Mouse (Mus musculus) C2C12 (cell line): ENCODE data around the gene Calm2.

Experiments used
- CEBPB ChIP-seq: IDR thresholded peaks from one replicate; pipeline ENCODE4 v1.6.1; 2011; ENCODE audit warnings: low read depth, mild to moderate bottlenecking, control low read depth, moderate library complexity
- CTCF ChIP-seq: IDR thresholded peaks from one replicate; pipeline ENCODE4 v1.5.1; 2011; ENCODE audit not compliant: control insufficient read depth, insufficient read depth, insufficient read length
- FOSL1 ChIP-seq: IDR thresholded peaks from one replicate; pipeline ENCODE4 v1.8.0; 2011; ENCODE audit warnings: mild to moderate bottlenecking, low read length; ENCODE audit not compliant: poor library complexity, insufficient read depth, severe bottlenecking
- MAX ChIP-seq: IDR thresholded peaks from one replicate; pipeline ENCODE4 v1.6.1; 2011; ENCODE audit warnings: mild to moderate bottlenecking, control low read depth
- MYOG ChIP-seq: IDR thresholded peaks from one replicate; pipeline ENCODE4 v1.6.1; 2011; ENCODE audit not compliant: control insufficient read depth, insufficient read length; ENCODE audit errors: extremely low read depth
- USF1 ChIP-seq: IDR thresholded peaks from one replicate; pipeline ENCODE4 v1.6.1; 2011; ENCODE audit warnings: low read depth, mild to moderate bottlenecking, control low read depth, moderate library complexity

GRCm38 (mm10) chr17:87457961-87458360 is 11.2 kb upstream of the Calm2 start:
- no peak for TF ChIP-seq CTCF
- no peak for TF ChIP-seq MAX
- TF ChIP-seq USF1, result no peak
- TF ChIP-seq CEBPB, result no peak
- TF ChIP-seq MYOG, result no peak
- no peak for TF ChIP-seq FOSL1
